Mouse (Mus musculus) heart, adult 2 months (tissue): ENCODE results near the gene Nemp2.

ENCODE experiments used
- CTCF ChIP-seq: fragments of 200-600 bp; IDR thresholded peaks from 2 replicates; pipeline ENCODE4 v1.8.1; 2022; ENCODE audit warnings: antibody characterized with exemption, mild to moderate bottlenecking, moderate library complexity
- EP300 ChIP-seq: fragments of 200-500 bp; IDR thresholded peaks from 2 replicates; pipeline ENCODE4 v1.6.1; 2011; ENCODE audit warnings: low read depth, low read length, control low read depth; ENCODE audit not compliant: insufficient read depth

DNA sequence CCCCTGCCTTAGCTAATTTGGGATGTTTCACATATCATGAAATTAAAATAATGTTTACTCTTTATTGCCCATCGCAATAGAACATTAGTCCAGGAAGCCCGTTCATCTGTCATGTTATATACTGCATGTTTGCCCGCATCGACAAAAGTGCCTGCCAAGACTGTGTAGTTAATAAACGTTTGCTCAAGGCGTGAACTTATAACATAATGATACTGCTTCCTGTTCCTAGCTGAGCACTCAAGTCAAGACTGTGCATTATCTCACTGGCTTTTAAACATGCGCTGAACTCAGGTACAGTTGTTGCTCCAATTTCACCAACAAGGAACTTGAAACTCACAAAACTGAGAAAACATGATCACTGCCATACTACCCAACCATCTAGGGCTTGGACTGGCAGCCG lies 57.1 kb downstream of the Nemp2 start:
- TF ChIP-seq CTCF: no peak
- TF ChIP-seq EP300: no peak
